Mouse (Mus musculus) CD4-positive, CD25-positive, alpha-beta regulatory T cell, adult 4 months (primary cell): ENCODE data around the gene Wscd2. TPM values are rescaled to one million over a fixed set of nuclear protein-coding genes. Genes with fewer than 3 reads are reported as not detected.
"Not testable (repeated sequence)": the region's sequence is repeated elsewhere in the genome, so short reads cannot be mapped to it uniquely, and the experiment has no call there.

ENCODE experiments used
- ATAC-seq: one replicate; pipeline ENCODE4 v1.8.0; 2017
- polyA plus RNA-seq, 2 experiments: library from polyadenylated mRNA; unstranded; fragments of 100-300 nt; shearing (Covaris generic); gene quantifications; one replicate each; pipeline ENCODE4 v1.2.1; 2017

Gene Wscd2
- polyA plus RNA-seq, 2 experiments from 2014 or later = 1.4 to 1.5 TPM

GRCm38 (mm10) chr5:113585619-113586457 is 95.7 kb downstream of the Wscd2 start:
- ATAC-seq = not testable (repeated sequence)

- ATAC-seq = not testable (repeated sequence)
Observed at GRCm38 (mm10) chr5:113586458-113586849, 96.3 kb downstream of the Wscd2 start.

DNA sequence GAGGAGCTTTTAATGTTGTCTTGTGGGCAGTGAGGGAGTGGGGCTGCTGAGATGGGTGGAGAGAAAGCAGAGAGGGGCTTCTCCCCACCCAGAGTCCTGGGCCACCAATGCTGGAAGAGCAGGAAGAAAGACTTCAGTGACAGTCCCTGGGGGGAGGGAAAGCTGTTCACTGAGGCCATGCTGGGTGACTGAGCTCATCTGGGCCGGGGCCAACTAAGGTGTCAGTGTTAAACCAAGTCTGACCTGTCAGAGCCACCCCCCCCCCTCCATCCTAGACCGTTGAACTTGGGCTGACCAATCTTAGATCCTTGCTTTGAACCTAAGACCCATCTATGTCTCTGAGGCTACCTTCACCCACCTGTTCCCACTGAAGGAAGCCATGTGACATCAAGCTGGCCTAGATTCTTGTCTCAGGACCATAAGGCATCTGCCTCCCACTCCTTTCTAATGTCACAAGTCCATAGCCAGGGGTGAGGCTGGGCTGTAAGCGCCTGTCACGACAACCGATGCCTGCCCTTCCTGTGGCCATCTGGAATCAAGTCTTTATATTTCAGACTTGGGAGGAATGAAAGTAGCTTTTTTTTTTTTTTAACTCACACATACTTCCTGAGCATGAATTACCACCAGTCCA is 100.0 kb downstream of the Wscd2 start:
- no peak for ATAC-seq

DNA sequence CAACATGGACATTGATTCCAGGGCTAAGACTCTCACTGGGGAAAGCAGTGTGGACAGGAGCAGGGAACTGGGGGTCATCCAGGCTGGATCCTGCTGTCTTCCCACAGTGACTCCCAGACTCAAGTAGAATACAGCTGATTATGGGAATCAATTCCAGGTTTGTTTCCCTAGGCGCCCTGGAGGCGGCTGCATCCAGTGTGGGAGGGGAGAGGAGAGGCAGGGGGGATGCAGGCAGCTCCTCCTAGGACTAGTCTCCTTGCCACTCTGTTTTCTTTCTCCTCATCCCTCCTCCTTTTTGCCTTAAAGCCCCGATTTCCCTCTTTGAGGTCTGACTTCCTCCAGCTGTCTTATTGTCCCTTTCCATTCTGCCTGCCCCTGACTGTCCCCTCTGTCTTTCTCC is 101.0 kb downstream of the Wscd2 start:
- no peak for ATAC-seq

DNA sequence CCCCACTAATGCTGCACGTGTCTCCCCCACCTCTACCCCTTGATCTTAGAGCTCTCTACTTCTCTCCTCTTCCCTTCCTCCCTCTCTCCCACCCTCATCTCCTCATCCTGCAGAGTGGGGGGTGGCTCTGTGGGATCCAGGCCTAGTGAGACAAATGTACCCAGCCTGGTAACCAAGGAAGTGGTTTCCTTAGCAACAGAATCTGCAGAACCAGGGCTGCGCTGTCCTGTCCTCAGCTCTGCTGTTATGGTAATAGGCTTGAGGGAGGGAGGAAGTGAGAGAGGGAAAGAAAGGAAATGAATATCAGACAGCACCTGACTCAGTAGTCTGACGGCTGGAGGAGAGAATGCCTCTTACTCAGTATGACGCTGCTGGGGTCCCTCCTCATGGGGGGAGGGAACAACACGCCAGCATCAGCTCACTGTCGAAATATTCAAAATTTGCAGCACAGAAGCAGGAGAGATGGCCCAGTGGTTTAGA is 101.7 kb downstream of the Wscd2 start:
- ATAC-seq = peak; percentile 71

GRCm38 (mm10) chr5:113593911-113594705 is 104.0 kb downstream of the Wscd2 start:
- ATAC-seq = no peak

DNA sequence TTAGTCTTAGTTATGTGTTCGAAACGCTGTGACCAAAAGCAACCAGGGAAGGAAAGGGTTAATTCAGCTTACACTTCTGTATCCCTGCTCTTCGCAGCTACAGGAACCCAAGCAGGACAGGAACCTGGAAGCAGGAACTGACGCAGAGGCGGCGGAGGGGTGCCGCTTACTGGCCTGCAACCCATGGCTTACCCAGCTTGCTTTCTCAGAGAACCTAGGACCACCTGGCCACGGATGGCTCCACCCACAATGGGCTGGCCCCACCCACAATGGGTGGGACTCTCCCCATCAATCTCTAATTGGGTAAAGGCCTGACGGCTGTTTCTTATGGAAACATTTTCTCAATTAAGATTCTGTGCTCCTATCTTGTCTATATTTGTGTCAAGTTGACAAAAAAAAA is 106.1 kb downstream of the Wscd2 start:
- no peak for ATAC-seq

- ATAC-seq = no peak
Observed at GRCm38 (mm10) chr5:113596780-113597353, 106.7 kb downstream of the Wscd2 start.

DNA sequence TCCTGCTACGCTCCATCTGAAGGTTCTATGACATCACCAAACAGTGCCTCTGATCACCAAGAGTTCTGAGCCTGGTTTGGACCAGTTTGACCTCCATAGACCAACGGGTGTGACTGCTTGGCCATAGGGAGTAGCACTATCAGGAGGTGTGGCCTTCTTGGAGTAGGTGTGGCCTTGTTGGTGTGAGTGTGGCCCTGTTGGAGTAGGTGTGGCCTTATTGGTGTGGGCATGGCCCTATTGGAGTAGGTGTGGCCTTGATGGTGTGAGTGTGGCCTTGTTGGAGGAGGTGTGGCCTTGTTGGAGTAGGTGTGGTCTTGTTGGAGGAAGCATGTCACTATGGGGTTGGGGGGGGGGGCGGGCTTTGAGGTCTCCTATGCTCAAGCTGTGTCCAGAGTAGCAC is 110.0 kb downstream of the Wscd2 start:
- no peak for ATAC-seq

DNA sequence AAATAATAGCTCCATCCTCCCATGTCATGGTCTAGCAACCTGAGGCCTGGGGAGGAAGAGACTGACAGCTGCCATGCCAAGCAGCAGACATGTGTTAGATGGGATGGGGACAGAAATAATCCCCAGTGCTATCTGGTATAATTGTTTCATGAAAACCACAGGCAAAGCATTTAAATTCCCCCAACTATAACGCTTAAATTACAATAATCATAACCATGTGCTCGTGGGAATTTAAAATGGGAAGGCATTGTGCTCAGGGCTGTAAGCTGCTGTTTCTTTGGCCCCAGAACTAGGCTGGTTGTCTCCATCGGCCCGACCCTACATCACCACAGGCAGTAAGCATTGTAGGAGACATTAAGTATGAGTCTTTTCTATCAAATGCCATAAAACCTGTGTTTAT is 110.7 kb downstream of the Wscd2 start:
- ATAC-seq = no peak

DNA sequence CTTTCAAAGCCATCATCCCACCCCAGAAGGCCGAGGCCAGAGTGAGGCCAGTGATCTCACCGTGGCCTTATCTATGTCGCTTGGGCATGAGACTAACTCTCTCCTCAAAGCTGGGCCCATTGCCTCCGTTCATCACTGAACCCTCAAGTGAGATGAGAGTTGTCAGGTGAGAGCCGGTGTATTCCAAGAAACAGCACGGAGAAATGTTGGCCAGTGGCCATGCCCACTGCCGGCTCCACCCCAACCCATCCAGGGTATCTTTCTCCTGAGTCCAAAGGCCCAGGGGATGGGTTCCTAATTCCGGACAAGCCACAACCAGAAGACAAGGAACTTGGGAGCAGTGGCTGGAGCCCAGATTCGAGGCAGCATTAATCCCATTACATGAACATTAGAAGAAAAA is 113.3 kb downstream of the Wscd2 start:
- ATAC-seq = no peak

GRCm38 (mm10) chr5:113604758-113605157 is 114.6 kb downstream of the Wscd2 start:
- ATAC-seq = no peak

GRCm38 (mm10) chr5:113606121-113606520 is 116.0 kb downstream of the Wscd2 start:
- no peak for ATAC-seq

DNA sequence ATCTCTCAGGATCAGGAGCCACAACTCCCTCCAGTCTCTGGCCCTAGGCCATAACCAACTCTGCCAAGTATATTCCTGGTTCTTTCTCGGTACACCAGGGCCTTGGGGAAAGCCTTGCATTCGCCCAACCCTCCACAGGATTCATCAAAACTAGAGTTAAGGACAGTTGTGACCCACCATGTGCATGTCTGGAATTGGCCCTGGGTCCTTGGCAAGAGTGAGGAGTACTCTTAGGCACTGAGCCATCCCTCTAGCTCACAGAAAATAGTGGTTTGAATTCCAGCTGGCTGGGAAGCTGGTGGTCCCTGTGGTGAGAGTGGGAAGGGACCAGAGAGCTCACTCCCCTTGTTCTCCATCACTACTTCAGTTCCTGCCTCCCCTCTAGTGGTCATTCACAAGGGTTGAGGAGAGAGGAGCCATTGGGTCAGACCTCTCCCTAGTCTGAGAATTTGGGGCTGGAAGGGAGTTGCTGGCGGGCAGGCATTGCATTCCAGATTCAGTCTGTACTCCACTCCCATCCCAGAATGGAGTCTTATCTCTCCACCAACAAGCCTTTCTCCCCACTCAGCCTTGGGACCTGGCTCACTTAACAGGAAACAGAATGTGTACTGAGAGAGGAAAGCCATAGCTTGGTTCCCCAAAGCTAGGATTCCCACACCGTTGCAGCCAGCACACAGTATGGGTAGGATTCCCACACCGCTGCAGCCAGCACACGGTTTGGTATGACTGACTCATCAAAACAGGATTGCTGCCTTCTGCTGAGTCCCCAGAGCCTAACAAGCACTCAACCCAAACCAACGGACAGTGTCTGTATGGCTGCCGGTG is 117.0 kb downstream of the Wscd2 start:
- no peak for ATAC-seq

GRCm38 (mm10) chr5:113607941-113608431 is 117.9 kb downstream of the Wscd2 start:
- ATAC-seq = no peak

DNA sequence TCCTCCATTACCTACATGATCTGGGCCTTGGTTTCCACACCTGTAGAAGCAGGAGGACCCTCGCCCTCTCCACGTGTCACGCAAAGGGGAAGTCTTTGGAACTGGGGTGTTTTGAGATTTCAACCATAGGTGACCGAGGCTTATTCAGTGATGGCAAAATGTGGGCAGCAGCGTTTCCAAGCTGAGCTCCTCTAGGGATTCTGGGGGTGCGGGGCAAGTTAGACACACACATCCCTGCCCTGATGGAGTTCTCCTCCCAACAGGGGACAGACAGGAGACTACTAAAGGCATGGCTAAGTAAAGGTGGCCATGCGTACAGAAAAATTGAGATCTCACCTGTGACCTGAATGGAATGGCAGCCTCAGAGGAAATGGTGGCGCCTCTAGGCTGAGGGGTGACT is 118.4 kb downstream of the Wscd2 start:
- no peak for ATAC-seq

GRCm38 (mm10) chr5:113609891-113610290 is 119.8 kb downstream of the Wscd2 start:
- ATAC-seq = no peak

DNA sequence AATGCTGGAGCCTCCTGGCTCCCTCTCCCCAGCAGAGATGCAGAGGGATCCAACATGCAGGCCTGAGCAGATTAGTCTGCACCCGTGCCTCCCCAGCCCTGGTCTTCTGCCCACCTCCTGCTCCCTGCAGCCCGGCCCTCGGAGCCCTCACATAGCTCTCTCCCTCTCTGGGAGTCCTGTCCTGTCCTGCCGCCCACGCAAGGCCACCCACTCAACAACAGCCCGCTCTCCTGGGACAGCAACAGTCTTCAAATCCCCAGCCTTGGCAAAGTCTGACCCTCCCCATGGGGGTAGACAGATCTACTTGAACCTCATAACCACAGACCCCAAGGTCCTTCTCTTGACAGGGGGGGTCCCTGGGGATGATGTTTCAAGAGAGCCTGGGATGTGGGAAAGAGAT is 120.4 kb downstream of the Wscd2 start:
- no peak for ATAC-seq

DNA sequence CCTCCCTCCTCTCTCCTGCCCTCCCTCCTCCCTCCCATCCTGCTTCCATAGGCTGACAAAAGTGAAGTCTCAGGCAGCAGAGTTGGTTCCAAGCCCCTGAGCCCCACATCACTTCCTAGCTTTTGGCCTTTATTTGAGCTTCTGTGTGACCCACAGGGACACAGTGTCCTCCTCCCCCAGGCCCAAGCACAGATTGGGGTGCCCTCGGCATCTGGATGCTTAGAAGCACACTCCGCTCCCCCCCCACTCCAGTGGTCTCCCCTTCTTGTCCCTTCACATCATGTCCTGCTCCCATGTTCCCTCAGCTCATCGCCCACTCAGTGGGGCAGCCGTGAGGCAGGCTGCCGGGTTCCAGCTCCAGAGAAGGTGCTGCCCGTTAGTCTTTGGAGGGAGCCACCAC is 121.0 kb downstream of the Wscd2 start:
- no peak for ATAC-seq

GRCm38 (mm10) chr5:113611771-113612233 is 121.7 kb downstream of the Wscd2 start:
- ATAC-seq = no peak

GRCm38 (mm10) chr5:113618716-113619115 is 128.6 kb downstream of the Wscd2 start:
- no peak for ATAC-seq

GRCm38 (mm10) chr5:113619151-113619550 is 129.0 kb downstream of the Wscd2 start:
- no peak for ATAC-seq
